Mouse (Mus musculus): Measurements from ENCODE around the gene Retn. TPM values are rescaled to one million over a fixed set of nuclear protein-coding genes. Genes with fewer than 3 reads are reported as not detected.
A peak's percentile ranks its signal among the peaks of the same experiment; 100 is the strongest.

The Retn gene
- total RNA-seq (2021), result not detected

DNA sequence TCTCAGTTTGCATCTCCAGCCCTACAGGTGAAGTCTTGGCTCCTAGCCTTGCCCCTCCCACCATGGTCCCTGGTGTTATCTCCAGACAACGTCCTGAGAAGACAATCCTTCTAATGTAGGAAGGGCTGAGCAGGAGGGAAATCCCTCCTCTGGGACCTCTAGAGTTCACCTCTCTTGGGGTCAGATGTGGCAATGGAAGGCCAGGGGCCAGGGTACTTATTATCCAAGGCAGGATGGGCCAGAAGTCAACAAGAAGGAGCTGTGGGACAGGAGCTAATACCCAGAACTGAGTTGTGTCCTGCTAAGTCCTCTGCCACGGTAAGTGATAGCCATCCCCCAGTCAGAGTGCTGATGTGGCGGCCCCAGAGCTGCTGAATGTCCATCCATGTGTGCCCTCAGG, at the start of gene Retn:
Gene Retn (plus strand): TSS at position 245 of the 400 bp plus-strand sequence.
- DNase-seq, result no peak

DNA sequence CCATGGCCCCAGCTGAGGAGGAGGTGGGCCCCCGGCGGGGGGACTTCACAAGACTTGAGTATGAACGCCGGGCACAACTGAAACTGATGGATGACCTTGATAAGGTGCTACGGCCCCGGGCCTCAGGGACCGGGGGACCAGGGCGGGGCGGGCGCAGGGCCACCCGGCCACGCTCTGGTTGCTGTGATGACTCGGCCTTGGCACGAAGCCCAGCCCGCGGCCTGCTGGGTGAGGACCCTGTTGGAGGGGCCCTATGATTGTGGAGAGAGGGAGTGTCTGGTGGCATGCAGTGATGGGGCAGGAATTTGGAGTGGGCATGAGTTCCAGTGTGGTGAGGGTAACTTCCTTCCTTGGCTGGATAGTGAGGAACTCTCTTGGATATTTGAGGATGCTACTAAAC, 49.0 kb upstream of the Retn start:
- DNase-seq, result peak; percentile 51

DNA sequence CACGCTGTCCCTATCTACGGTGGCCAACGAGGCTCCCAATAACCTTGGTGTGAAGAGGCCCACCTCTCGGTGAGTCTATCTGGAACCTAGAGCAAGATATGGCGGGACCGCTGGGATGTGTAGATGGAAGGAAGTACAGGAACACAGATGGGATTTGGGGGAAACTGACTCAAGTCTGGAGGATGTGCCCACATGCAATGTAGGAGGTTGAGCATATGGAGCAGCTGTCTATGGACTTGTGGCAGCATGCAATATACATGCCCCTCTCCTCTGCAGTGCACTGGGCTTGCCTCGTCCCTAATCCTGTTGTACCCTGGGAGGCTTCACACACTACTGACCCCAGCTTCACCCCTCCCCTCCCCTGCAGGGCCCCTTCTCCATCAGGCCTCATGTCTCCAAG, 47.7 kb upstream of the Retn start:
- DNase-seq, result no peak

DNA sequence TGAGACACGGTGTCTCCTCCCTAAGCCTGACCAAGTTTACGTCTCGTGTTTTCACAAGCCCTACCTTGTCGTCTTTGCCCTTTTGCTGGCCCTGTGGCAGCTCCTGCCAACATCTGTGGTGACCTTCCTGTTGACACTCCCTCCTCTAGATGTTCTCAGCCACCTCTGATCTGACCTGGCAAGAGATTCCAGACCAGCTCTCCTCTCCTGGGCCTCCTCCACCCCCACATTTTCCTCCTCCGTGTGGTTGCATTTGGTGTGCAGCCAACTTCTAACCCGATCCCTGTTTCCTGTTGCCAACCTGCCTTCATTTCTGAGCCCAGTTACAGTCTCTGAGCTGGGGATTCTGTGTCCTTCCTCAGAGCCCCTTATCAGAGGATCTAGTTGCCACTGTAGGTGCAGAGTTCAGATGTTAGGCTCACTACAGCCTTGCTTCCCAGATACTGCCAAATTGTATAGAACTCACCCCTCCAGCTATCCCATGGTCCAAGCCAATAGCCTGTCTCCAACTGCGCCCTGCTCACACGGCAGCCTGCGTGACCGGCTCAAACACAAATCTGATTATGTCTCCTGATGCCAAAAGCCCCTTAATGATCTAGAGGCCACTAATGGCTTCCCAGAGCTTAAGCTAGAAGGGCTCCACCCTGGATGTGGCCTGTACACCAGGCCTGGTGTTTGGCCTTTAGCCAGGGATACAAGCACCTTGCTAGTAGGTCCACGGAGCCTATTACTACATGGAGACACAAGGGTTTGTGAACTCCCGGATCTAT, 46.3 kb upstream of the Retn start:
- DNase-seq, result peak; percentile 26

DNA sequence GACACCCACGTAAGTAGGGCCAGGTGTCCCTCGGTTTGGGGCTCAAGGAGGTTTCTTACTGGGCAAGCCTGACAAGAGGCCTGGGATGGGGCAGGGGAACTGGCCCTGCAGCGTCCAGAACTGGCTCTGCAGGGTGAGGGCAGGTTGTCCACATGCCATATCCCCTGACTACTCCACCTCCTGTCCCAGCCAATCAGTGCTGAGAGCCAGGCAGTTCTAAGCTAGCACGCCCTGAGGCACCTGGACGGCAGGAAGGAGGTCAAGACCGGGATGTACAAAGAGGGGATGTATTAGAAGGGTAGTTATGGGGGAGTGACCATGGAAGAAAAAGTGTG, 45.8 kb upstream of the Retn start:
- no peak for DNase-seq

DNA sequence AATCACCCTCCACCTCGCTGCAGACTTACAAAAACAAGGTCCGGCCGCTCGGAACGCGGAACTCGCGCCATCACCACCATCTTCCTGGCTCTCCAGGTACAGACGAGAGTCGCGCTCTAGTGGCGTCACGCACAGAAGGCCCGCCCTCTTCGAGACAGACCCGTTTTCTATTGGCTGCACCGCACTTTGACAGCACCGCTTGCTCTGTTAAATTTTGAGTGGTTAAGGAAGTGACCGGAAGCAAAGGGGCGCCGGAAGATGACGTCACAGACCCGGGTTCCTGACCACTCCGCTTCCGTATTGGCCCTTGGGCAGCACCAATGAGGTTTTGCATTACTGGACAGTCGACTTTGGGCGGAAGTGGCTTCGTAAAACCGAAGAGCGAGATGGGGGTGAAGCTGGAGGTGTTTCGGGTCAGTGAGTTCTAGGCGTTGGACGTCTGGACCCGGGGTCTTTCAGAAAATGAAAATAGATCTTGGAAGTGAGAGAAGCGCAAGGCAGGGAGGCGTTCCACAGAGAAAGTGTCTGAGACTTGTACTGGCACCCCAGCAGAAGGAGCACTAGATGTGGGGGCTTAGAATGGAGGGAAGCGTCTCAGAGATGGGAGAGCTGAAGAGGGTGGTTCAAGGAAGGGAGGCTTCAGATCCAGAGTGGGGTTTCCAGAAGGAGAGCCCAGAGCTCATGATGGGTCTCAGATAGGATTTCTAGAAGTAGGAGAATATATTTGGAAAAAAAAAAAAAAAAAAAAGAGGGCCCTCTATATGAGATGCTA, 34.2 kb upstream of the Retn start, which contains the start of the genes Xab2 and Pet100:
Gene Xab2 (minus strand): TSS at position 118 of the 772 bp plus-strand sequence.
Gene Pet100 (plus strand): TSS at position 350 of the 772 bp plus-strand sequence.
- DNase-seq, result peak; percentile 99

DNA sequence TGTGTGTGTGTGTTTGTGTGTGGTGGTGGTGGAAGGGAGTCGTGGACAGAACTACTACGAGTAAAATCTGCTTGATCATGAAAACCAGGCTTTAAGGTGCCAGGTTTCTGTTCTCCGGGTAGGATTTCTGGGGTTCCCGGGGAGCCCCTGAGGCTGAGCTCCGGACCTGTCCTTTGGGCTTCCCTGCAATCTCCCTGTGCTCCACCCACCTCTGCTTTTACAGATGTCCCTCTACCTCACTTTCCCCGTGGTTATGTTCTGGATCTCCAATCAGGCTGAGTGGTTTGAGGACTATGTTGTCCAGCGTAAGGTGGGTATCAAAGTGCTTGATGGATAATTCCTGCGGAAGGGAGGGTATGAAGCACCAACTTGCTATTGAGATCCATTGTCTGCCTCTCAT, 33.5 kb upstream of the Retn start:
- DNase-seq, result no peak

DNA sequence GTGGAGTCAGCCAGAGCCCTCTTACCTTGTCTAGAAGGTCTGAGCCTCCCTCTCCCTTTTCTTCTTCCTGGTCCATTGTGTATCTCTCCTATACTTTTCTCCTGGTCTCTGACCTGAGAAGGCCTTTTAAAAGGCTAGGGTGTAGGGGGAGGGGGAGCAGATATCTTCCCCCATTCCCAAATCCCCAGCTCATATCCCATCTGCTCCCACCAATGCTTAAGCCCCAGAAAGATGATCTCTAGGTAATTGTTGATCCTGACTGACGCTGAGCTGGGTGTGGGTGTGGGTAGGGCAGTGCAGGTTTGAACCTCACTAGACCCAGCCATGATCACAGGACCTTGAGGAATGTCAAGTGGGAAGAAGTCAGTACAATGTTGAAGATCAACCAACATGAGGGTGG, 30.1 kb upstream of the Retn start, which contains the start of gene Pcp2:
Gene Pcp2 (minus strand): TSS at position 101 of the 400 bp plus-strand sequence.
- no peak for DNase-seq

DNA sequence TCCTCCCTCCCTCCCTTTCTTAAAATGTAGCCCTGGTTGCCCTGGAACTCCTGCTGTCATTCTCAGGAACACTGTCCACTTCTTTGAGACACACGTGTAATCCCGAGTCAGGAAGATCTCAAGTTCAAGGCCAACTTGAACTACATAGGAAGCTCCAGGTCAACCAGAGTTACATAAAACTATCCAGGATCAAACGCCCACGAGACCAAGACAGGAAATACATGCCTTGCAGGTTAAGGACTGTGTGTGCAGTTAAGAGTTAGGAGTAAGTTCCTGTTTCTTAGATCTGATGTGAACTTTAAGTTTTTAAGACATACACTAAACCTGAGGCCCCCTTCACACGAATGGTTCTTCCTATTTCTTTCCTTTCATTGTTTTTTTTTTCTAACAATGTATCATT, 28.6 kb upstream of the Retn start:
- DNase-seq, result no peak

DNA sequence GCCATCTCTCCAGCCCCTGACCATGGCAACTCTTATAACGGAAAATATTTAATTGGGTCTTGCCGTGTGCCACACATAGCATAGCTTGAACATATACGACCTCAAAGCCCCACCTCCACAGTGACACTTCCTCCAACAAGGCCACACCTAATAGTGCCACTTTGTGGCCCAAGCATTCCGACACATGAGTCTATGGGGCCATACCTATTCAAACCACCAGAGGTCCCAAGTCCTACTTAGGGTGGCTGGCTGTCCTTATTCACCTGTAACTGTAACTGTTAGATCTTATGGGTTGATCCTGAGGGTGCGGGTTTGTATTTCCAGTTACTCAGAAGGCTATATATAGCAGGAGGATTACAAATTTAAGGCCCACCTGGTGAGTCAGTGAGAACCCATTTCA, 27.6 kb upstream of the Retn start:
- peak; percentile 38 for DNase-seq

DNA sequence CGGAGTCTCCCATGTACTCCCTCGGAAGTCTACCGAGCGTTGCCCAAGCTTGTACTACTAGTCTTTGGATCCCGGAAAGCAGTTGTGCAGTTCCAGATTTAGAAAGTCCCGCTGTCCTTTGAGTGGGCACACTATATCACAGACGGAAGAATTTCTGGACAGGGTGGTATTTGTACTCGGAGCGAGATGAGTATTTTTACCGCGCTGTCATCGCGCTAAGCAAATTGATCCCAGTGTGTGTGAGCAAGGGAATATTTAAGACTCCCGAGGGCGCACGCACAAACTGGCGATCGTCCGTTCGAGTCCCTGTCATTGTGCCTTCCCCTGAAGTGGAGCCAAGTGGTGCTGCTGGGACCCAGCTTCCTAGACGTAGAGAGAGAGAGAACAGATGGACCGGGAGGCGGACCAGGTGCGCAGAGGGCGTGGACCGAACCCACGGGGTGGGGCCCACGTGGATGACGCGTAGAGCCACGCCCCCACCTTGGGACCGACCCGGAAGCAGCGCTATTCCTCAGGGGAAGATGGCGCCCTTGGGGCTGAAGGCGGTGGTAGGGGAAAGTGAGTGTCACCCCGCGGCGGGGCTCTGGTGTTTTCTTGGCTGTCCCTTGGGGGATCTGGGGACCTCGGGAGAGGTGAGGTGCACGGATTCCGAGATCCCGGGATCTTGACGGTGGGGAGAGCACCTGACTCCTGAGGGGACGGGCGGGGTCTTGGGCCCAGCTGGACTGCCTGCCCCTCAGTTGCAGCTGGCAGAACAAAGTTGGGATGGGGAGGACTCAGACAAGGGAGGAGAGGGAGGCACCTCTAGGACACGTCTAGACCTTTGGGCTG, 24.7 kb upstream of the Retn start, which contains the start of gene Stxbp2:
Gene Stxbp2 (plus strand): TSS at position 309 of the 831 bp plus-strand sequence.
- DNase-seq, result peak; percentile 60

DNA sequence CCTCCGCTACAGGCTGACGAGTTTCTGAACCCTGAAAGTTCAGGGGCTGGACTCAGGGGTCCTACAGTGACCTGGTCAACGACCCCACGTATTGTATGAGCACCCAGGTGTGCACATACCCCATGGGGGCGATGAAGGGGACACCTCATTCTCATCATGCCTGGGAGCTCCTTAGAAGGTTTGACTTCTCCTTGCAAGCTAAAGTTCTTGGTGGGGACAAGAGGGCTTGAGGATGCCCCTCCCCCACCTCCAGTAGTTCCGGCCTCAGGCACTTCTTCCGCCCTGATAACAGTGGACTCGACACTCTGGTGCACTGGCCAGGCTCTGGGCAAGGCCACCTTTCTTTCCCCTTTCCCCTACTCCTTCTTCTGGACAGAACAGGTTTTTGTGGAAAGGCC, 24.1 kb upstream of the Retn start:
- DNase-seq, result no peak

DNA sequence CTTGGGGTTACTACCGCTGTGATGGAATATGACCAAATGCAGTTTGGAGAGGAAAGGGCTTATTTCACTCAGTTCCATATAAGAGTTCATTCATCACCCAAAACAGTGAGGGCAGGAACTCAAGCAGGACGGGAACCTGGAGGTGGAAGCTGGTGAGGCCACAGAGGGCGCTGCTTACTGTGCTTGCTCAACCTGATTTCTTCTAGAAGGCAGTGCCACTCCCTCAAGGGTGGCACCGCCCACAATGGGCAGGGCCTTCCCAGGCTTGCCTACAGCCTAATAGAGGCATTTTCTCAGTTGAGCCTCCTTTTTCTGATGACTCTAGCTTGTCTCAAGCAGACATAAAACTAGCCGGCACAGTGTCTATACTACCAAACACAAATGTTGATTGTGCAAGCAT, 9.8 kb upstream of the Retn start:
- DNase-seq, result peak; percentile 37

DNA sequence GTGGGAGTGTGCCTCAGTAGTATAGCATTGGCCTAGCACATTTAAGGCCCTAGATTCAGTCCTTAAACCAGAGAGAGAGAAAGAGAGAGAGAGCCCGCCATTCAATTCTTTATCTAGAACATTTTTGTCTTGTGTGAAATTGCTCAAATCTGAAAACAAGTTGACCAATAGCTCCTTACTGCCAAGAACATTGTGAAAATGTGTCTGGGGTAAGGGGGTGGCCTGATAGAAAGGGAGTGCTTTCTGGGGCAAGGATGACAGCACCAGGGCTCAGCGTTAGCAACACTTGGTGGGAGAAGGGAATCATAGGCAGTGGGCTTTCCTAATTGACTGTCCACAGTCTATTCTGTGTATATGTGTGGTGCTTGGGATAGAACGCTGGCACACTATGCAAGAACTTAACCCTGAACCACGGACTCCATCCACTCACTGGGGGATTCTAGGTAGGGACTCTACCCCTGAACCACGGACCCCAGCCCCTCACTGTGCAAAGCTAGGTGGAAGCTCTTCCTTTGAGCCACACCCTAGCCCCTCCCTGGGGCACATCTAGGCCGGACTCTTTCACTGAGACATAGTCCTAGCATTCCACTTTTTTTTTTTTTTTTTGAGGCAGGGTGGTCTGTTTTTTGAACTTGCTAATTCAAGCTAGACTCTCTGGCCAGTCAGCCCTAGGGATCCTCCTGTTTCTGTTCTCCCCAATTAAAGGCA, 8.6 kb upstream of the Retn start:
- DNase-seq, result no peak

DNA sequence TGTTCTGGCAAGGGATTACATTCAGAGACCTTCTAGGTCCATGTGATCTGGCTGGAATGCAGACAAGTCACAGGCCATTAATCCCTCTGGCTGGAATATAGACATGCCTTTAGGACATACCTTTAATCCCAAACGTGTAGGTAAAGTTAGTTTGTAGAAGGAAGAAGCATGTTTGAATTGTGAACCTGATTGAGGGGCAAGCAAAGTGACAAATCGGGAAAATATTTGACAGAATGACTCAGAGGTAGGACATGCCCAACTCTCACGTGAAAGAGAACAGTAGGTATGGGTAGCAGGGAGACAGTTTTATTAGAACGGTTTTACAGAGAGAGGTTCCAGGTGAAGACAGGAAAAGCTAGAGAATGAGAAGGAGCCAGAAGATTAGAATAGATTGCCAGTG, 8.0 kb upstream of the Retn start:
- DNase-seq, result no peak

DNA sequence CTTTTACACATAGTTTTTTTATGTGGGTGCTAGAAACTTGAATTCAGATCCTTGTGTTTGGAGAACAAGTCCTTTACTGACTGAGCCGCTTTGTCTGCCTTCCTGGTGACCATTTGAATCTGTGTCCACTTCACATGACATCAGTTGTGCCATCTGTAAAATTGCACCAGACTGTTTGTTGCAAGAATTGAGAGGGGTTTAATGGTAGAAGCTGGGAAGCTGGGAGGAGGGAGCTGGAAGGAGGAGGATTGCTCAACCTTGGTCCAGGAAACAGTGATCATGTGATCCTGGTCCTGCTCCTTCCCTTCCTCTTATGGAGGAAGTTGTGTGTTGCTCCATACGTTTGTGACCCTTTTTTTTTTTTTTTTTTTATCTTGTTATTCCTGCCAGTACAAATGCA, 7.3 kb upstream of the Retn start:
- no peak for DNase-seq

DNA sequence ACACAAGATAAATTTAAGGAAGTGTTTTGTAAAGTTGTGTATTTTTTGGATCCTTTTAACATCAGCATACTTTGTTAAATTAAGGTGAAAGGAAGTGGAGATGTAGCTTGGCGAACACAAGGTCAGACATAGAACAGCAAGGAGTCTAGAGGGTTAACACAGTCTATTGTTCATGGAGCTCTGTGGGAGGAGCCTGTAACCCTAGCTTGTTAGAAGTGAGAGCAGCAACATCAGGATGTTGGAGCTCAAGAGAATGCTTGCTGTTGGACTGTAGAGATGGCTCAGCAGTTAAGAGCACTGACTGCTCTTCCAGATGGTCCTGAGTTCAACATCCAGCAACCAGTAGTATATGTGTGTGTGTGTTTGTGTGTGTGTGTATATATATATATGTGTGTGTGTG, 6.6 kb upstream of the Retn start:
- DNase-seq, result no peak

DNA sequence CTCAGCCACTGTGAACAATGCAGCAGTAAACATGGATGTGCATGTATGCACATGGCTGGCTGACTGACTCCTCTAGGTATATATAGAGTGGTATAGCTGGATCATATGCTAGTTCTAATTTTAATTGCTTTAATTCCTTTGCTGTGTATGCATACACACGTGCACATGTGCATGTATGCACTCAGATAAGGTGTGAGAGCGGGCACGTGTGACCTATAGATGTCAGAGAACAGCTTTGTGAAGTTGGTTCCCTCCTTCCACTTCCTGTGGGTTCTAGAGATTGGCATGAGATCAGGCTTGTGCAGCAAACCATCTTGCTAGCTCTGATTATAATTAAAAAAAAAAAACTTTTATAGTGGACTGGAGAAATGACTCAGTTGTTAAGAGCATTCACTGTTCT, 2.7 kb upstream of the Retn start:
- no peak for DNase-seq

DNA sequence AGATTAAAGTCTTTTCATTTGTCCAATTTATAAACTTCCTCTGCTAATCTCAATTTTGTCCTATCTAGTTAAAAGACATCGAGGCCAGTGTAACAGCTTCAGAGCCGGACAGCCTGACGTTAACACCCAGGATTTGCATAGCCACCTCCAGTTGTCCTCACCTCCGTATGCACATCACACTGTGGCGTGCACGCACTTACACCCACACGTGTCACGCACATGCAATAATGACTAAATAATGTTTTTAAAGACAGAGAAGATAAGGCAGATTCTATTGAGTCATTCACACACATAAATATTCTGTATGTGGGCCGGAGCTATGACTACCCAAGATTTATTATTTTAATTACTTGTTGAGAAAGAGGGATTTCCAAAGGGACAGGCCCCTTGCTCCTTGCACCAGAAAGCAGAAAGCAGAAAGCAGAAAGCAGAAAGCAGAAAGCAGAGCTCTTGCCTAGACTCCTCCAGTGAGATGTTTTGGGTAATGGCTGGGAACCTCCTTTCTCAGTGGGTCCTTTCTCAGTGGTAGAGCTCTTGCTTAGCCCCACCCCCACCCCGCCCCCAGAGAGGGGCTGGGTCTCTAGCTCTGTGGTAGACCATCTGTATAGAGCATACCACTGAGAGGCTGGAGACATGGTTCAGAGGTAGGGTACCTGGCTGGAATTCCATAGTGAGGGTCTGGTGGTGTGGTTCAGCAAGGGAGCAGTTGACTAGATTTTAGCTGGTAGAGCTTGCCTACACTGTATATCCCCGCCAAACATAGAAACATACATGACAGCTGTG, 653 bp upstream of the Retn start:
- no peak for DNase-seq

DNA sequence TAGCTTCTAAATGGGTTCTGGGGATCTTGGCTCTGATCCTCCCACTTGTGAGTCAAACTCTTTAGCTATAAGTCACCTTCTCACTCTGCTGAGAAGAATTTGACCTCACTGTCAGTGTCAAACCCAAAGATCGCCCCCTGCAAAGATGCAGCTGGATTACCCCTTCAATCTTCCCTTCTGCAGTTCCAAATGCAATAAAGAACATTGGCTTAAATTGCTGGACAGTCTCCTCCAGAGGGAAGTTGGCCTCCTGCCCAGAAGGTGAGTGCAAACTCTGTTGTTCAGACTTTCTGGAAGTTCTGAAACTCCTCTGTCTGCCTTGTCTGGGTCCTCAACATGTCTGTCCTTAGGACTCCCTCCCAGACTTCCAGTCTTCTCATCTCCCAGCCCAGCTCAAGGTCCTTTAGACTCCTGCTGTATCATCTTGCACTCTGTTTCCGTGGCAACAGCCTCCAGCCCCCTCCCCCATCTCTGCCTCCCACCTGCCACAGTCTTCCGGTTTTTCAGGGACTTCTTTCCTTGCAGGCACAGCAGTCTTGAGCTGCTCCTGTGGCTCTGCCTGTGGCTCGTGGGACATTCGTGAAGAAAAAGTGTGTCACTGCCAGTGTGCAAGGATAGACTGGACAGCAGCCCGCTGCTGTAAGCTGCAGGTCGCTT, 1.3 kb downstream of the Retn start:
- DNase-seq, result no peak

DNA sequence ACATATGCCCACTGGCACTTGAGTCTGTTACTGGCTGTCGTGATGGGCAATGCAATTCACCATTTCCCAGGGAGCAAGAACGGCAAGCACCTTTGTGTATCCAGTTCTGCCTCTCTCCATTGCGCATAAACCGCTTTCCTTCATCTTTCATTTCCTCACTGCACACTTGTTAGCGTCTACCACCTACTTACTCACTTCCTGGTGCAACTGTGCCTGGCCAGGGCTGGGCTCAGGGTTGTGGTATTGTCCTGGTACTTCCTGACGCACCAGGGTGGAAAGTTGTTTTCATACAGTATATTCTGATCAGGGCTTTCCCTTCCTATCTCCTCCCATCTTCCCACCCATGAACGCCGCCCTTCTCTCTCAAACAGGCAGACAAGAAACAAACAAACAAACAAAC, 5.3 kb downstream of the Retn start:
- no peak for DNase-seq
